Mouse (Mus musculus) cerebellum, adult 2 months (tissue): Measurements from ENCODE around the gene Flywch2.

Experiments used
- CTCF ChIP-seq: fragments of 200-500 bp; IDR thresholded peaks from 2 replicates; pipeline ENCODE4 v1.5.1; 2011; ENCODE audit warnings: low read depth, mild to moderate bottlenecking, control low read depth, low read length, moderate library complexity, borderline replicate concordance; ENCODE audit not compliant: insufficient read depth
- POLR2A ChIP-seq: fragments of 200-500 bp; IDR thresholded peaks from 2 replicates; pipeline ENCODE4 v1.6.1; 2011; ENCODE audit warnings: low read length, control low read depth, borderline replicate concordance; ENCODE audit not compliant: insufficient read depth

DNA sequence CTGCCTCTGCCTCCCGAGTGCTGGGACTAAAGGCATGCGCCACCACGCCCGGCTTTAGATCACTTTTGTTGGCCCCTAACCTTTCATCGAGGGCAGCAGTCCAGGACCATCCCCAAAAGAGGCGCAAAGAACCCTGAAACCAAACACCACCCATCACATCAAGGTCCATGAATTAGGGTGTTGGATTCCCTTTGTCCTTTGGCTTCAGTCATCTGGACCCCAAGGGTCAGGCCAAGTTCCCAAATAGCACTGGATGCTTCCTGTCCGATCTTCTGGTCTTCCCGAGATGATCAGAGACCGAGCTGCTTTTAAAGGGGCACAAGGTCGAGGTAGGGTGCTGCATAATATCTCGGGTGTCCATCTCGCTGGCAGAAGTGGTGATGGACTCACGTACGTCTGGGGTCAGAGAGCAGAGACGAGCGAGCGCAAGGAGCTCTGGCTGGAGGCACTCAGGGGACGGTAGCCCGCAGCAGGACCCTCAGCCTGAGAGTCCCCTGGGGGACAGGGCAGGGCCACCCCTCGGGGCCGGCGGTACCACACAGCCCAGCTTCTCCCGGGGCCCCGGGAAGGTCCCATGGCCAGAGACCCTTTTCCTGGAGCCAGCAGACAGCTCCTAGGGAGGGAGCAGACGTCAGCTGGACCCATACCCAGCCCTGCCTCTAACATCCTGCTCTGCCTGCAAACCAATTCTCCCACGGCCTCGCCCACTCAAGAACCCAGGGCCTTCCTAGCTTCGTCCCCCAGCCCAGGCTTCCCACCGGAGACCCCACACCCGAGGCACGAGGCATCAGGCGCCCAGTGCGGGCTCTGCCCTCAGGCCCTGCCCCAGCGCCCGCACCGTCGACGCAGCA is 44.3 kb downstream of the Flywch2 start:
- TF ChIP-seq CTCF: no peak
- no peak for TF ChIP-seq POLR2A
